Mouse (Mus musculus): ENCODE results near the gene Arsg.

Gene Arsg

GRCm38 (mm10) chr11:109579999-109580398 lies 106.8 kb downstream of the Arsg start:
- DNase-seq (ENCODE audit: extremely low spot score, low read depth, low spot score) = no peak

GRCm38 (mm10) chr11:109583986-109584385 lies 110.8 kb downstream of the Arsg start:
- no peak for DNase-seq (ENCODE audit: extremely low spot score, low read depth, low spot score)

- peak; percentile 64 for DNase-seq (ENCODE audit: extremely low spot score, low read depth, low spot score)
Measured at GRCm38 (mm10) chr11:109584843-109585713, 111.9 kb downstream of the Arsg start.

- DNase-seq (ENCODE audit: extremely low spot score, low read depth, low spot score) = no peak
Measured at GRCm38 (mm10) chr11:109586424-109586823, 113.2 kb downstream of the Arsg start.

GRCm38 (mm10) chr11:109587019-109587418 lies 113.8 kb downstream of the Arsg start:
- no peak for DNase-seq (ENCODE audit: extremely low spot score, low read depth, low spot score)

GRCm38 (mm10) chr11:109587638-109588374 lies 114.6 kb downstream of the Arsg start:
- no peak for DNase-seq (ENCODE audit: extremely low spot score, low read depth, low spot score)

- no peak for DNase-seq (ENCODE audit: extremely low spot score, low read depth, low spot score)
Measured at GRCm38 (mm10) chr11:109590012-109590411, 116.8 kb downstream of the Arsg start.

- no peak for DNase-seq (ENCODE audit: extremely low spot score, low read depth, low spot score)
Measured at GRCm38 (mm10) chr11:109591511-109591910, 118.3 kb downstream of the Arsg start.

GRCm38 (mm10) chr11:109593200-109593981 lies 120.2 kb downstream of the Arsg start:
- DNase-seq (ENCODE audit: extremely low spot score, low read depth, low spot score) = peak; percentile 72

GRCm38 (mm10) chr11:109594761-109595160 lies 121.6 kb downstream of the Arsg start:
- DNase-seq (ENCODE audit: extremely low spot score, low read depth, low spot score) = no peak

GRCm38 (mm10) chr11:109598778-109599570 lies 125.8 kb downstream of the Arsg start:
- no peak for DNase-seq (ENCODE audit: extremely low spot score, low read depth, low spot score)

GRCm38 (mm10) chr11:109607600-109607999 lies 134.4 kb downstream of the Arsg start:
- no peak for DNase-seq (ENCODE audit: extremely low spot score, low read depth, low spot score)

GRCm38 (mm10) chr11:109608976-109609625 lies 135.9 kb downstream of the Arsg start:
- no peak for DNase-seq (ENCODE audit: extremely low spot score, low read depth, low spot score)

- no peak for DNase-seq (ENCODE audit: extremely low spot score, low read depth, low spot score)
Measured at GRCm38 (mm10) chr11:109610046-109610794, 137.0 kb downstream of the Arsg start.

GRCm38 (mm10) chr11:109610795-109611302 lies 137.7 kb downstream of the Arsg start:
- DNase-seq (ENCODE audit: extremely low spot score, low read depth, low spot score) = no peak

- peak; percentile 85 for DNase-seq (ENCODE audit: extremely low spot score, low read depth, low spot score)
Measured at GRCm38 (mm10) chr11:109611303-109612149, 138.4 kb downstream of the Arsg start, which contains the start of gene Wipi1. Wipi1 (minus strand) TSS chr11:109611967.

- no peak for DNase-seq (ENCODE audit: extremely low spot score, low read depth, low spot score)
Measured at GRCm38 (mm10) chr11:109612871-109613529, 139.8 kb downstream of the Arsg start.

All from hindlimb bud, embryonic 11.5 days (tissue).